Mouse (Mus musculus) spleen, adult 2 months (tissue): ENCODE measurements at regions not wholly inside any gene's neighbourhood (a gene's known extent, or its start where the extent isn't known, plus 50 kb on each side); places are given as distances from the start of the nearest gene placed in this dataset.

Experiments used
- DNase-seq, 2 experiments: peaks; one replicate each; pipeline versions ENCODE4 v3.0.0 to v3.0.0-alpha.2; 2012 to 2021; ENCODE audit warnings: low spot score in 2 of 2, low read depth in 1 of 2
- H3K27ac ChIP-seq: fragments of 200-500 bp; 2 replicates; pipeline ENCODE4 v1.5.1; 2012; ENCODE audit warnings: low read length, inconsistent platforms; ENCODE audit not compliant: insufficient read depth
- H3K27me3 ChIP-seq: fragments of 200-500 bp; 2 replicates; pipeline ENCODE4 v1.6.1; 2012; ENCODE audit warnings: mild to moderate bottlenecking, moderate library complexity, low read length, inconsistent platforms; ENCODE audit not compliant: control insufficient read depth, insufficient read depth
- H3K36me3 ChIP-seq: fragments of 200-500 bp; 2 replicates; pipeline ENCODE4 v1.6.1; 2012; ENCODE audit warnings: mild to moderate bottlenecking, low read length, inconsistent platforms; ENCODE audit not compliant: control insufficient read depth, insufficient read depth
- H3K4me1 ChIP-seq: fragments of 200-500 bp; 2 replicates; pipeline ENCODE4 v1.6.1; 2011; ENCODE audit warnings: inconsistent platforms; ENCODE audit not compliant: control insufficient read depth, insufficient read depth, insufficient read length
- H3K4me3 ChIP-seq: fragments of 200-500 bp; 2 replicates; pipeline ENCODE4 v1.5.1; 2011; ENCODE audit warnings: mild to moderate bottlenecking, inconsistent platforms; ENCODE audit not compliant: insufficient read depth, insufficient read length; ENCODE audit errors: extremely low read depth
- CTCF ChIP-seq: fragments of 200-500 bp; IDR thresholded peaks from 2 replicates; pipeline ENCODE4 v1.5.1; 2011; ENCODE audit warnings: mild to moderate bottlenecking, inconsistent platforms; ENCODE audit not compliant: insufficient read depth, insufficient read length, insufficient replicate concordance; ENCODE audit errors: extremely low read depth
- POLR2A ChIP-seq: fragments of 200-500 bp; IDR thresholded peaks from 2 replicates; pipeline ENCODE4 v1.6.1; 2011; ENCODE audit warnings: low read depth, low read length, inconsistent platforms
- WGBS: fragments of 180-500 bp; shearing (Covaris S2); methylation state at CpG from one replicate; pipeline ENCODE4 v1.1.7; 2018; 5-methylcytosine and 5-hydroxymethylcytosine counted together

DNA sequence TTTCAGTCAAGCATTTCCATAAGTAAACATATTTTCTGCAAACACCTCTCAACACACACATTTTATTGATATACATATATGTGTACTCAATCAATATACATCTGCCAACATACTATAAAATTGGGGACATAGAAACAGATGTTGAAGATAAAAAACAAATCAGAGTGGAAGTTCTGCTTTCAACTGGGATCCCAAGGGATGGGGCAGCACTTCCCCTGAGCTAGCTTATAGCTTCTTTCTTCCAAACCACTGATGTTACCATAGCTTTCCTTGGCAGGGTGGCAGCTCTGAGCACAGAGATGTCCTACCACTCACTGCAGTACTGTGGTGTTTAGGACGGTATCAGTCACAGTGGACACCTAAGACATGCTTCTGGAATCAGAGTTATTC, 75.4 kb upstream of the Lnx1 start:
- no peak for DNase-seq
- Histone ChIP-seq H3K36me3 (no peaks in the 10 kb centered on the region), H3K4me1 (no peaks in the 10 kb centered on the region), H3K4me3 (no peak overlapping the region), H3K27ac (no peak overlapping the region), H3K27me3 (no peaks in the 10 kb centered on the region)
- TF ChIP-seq CTCF: no peak
- TF ChIP-seq POLR2A: no peak
- 82% methylated on average over 1 of the region's 1 CpGs for WGBS

DNA sequence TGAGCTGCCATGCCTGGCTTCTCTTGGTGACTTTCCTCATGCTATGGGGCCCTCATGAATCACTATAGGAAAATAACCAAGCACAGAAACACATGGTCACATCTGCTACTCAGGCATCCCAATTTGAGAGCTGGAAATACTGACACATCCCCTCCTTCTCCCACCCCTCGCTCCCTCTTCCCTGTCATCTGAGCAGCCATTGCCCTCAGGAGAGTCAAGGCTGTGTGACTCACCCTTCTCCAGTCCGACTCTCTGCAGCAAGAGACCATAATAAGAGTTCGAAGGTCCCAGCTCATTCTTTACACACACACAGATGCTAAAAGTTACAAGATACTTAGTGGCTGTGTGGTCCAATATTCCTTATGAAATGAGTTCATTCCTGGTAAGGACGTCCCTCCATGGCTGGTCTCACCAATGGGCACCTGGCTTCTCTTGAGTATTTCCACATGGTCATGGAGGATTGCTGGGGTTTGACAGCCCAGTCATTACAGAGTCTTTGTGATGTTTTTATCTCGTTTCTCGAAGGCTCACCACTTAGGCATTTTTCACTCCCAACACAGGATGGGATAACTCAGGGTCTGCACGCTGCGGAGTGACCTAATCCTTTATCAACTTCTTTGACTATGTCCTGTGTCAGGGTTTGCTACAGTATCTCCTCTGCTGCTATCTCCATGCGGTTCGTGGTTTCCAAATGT, 74.8 kb upstream of the Lnx1 start:
- WGBS: 91% methylated on average over 10 of the region's 10 CpGs
- Histone ChIP-seq H3K27me3 (no peaks in the 10 kb centered on the region), H3K36me3 (no peaks in the 10 kb centered on the region), H3K4me3 (no peak overlapping the region), H3K4me1 (no peaks in the 10 kb centered on the region), H3K27ac (no peak overlapping the region)
- no peak for DNase-seq
- TF ChIP-seq POLR2A: no peak
- TF ChIP-seq CTCF: no peak

- Histone ChIP-seq H3K36me3 (no peaks in the 10 kb centered on the region), H3K4me1 (no peaks in the 10 kb centered on the region), H3K4me3 (no peak overlapping the region), H3K27ac (no peak overlapping the region), H3K27me3 (no peaks in the 10 kb centered on the region)
- DNase-seq: no peak
- 80% methylated on average over 3 of the region's 3 CpGs for WGBS
- TF ChIP-seq POLR2A: no peak
- TF ChIP-seq CTCF: no peak
These were observed 73.4 kb upstream of the Lnx1 start for GRCm38 (mm10) chr5:74776081-74776480.

DNA sequence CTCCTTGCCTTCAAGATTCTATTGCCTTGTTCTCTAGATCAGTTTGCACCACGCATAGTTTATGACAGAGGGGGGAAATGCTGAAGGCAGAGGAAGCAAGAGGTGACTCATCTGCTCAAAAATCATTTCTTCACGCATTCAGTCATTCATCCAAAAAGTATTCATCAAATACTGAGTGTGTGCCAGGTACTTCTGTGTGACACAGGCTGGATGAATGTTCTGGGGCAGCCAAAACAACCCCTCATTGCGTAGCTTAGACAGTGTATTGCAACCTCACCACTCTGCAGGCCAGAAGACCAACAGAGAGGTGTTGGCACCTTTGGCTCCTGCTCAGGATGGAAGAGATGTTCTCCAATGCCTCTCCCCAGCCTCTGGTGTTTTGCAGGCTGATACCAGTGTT, 72.9 kb upstream of the Lnx1 start:
- WGBS: 72% methylated on average over 3 of the region's 3 CpGs
- Histone ChIP-seq H3K27ac (no peak overlapping the region), H3K4me1 (no peaks in the 10 kb centered on the region), H3K27me3 (no peaks in the 10 kb centered on the region), H3K36me3 (no peaks in the 10 kb centered on the region), H3K4me3 (no peak overlapping the region)
- DNase-seq: no peak
- TF ChIP-seq POLR2A (no peak), CTCF (no peak)

DNA sequence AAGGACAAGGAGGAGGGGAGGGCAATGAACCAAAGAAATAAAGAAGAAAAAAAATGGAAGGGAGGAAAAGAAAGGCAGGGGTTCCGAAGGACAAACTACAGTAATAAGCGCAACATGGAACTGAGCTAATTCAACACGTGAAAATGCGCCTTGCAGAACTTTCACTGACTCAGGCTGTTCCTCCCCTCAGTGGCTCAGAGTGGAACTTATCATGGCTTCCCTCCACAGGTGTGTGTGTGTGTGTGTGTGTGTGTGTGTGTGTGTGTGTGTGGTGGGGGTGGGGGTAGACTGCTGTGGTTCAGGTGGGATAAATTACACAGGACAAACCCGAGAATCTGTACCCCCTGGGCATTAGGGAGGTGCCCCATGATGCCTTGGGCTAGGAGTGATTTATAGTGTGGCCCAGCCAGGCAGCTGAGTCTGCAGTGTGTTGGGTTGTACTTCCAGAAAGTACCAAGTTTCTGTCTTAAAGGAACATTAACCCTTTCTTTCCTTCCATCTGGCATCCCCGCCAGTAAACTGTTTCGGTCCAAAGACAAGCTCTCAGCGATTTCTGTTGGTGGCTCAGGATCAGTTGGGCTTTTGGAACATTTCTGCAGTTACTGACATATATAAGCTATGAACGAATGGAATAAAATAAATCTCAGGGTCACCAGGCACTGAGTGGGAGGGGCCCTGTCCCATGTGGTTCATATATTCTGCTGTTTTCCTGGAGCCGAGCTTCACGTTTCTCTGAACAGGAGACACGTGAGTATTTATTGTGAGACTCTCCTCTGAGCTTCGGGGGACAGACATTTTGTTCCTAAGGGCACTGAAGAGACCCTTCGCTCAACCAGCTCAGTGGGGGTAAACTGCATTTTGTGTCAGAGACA, 71.1 kb upstream of the Lnx1 start:
- Histone ChIP-seq H3K4me3 (no peak overlapping the region), H3K27me3 (no peaks in the 10 kb centered on the region), H3K4me1 (no peaks in the 10 kb centered on the region), H3K27ac (no peak overlapping the region), H3K36me3 (no peaks in the 10 kb centered on the region)
- TF ChIP-seq CTCF (no peak), POLR2A (no peak)
- DNase-seq: no peak
- WGBS: 81% methylated on average over 14 of the region's 14 CpGs

DNA sequence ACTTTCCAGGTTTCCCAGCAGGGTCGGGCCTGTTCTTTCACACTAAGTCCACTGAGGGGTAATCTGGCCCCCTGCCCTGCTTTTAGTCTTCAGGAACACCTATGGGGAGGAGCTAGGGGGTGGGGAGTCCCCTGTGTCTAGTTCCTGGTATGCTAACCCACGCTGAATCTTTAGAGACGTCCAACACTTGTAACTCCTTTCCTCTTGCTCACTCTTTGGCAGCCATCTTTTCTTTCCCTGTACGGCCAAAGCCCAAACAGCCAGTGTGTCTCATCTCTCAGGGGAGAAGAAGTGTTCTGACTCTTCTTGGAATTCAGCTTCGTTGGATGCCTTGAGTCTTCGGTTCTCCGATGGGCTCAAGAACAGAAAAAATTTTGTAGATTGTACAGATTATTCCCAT, 68.4 kb upstream of the Lnx1 start:
- no peak for TF ChIP-seq CTCF
- no peak for TF ChIP-seq POLR2A
- Histone ChIP-seq H3K27ac (no peak overlapping the region), H3K27me3 (no peaks in the 10 kb centered on the region), H3K36me3 (no peaks in the 10 kb centered on the region), H3K4me3 (no peak overlapping the region), H3K4me1 (peaks cover 2% of the 10 kb centered on the region; the same call in 1 of the 2 replicates)
- 71% methylated on average over 7 of the region's 7 CpGs for WGBS
- no peak for DNase-seq

DNA sequence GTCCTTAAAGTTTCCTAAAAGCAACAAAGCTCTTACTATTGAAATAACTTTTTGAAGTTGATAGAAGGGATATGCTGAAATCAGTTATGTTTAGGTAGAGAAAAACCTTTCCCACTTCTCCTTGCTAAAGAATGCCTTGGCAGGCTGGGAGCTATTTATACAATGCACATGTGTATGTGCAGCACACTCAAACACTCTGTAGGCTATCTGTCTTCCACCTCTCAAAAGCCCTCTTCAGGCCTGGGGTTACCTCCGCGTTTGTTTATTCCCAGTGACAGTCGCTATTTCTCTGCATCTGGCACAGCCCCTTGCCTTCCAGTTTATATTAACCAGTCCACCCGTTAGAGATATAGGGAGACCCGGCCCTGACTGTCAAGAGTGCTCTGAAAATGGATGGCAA, 66.3 kb upstream of the Lnx1 start:
- 78% methylated on average over 5 of the region's 5 CpGs for WGBS
- TF ChIP-seq POLR2A (no peak), CTCF (no peak)
- no peak overlapping the region for H3K4me3 ChIP-seq
- H3K27ac ChIP-seq: no peak overlapping the region
- no peaks in the 10 kb centered on the region for H3K36me3 ChIP-seq
- H3K27me3 ChIP-seq: no peaks in the 10 kb centered on the region
- DNase-seq: no peak
- peaks cover 2% of the 10 kb centered on the region; the same call in 1 of the 2 replicates for H3K4me1 ChIP-seq
